Mouse (Mus musculus) hematopoietic stem cell, adult 5-6 weeks (primary cell): ENCODE results near the gene Tada3. TPM values are rescaled to one million over a fixed set of nuclear protein-coding genes. Genes with fewer than 3 reads are reported as not detected.
A peak's percentile ranks its signal among the peaks of the same experiment; 100 is the strongest.
"Not testable (repeated sequence)": the region's sequence is repeated elsewhere in the genome, so short reads cannot be mapped to it uniquely, and the experiment has no call there.

Experiments
- ATAC-seq, 2 experiments: fragments of 125-278 bp in 1 of 2; replicated peaks in 1 of 2; 2 replicates each; pipeline ENCODE4 v1.8.0; 2016 to 2017; ENCODE audit warnings: inconsistent platforms in 2 of 2, mild to moderate bottlenecking in 2 of 2, moderate number of reproducible peaks in 2 of 2, low read depth in 1 of 2, moderate TSS enrichment in 1 of 2; ENCODE audit not compliant: low FRiP score in 2 of 2, poor library complexity in 2 of 2, severe bottlenecking in 2 of 2, insufficient read depth in 1 of 2, low TSS enrichment in 1 of 2
- total RNA-seq: library from RNA; stranded (forward); fragments of 172-1452, 232-1000 nt; gene quantifications from 2 replicates; pipeline ENCODE4 v1.2.3, GENCODE M21; 2017

The Tada3 gene
- total RNA-seq, 1 experiment from 2014 or later: 37.9 TPM

- ATAC-seq: no peak
Observed at GRCm38 (mm10) chr6:113361476-113361875, 16.2 kb downstream of the Tada3 start.

DNA sequence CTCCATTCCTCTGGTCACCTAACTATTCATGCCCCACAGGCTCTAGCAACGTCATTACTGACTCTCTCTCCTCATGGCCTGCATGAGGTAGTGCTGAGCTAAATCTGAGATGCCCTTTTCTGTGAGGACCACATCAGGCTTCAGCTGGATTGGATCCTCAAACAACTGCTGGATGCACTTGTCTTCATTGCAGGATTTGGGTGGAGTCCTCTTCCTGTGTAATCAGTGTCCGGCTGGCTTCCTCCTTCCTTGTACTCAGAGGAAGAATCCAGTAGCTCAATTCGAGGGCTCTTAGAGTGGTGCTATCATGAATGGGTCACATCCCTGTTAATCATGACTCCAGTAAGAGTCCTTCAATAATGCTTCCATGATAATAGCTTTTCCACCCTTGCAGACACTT is 24.0 kb downstream of the Tada3 start:
- ATAC-seq: no peak

DNA sequence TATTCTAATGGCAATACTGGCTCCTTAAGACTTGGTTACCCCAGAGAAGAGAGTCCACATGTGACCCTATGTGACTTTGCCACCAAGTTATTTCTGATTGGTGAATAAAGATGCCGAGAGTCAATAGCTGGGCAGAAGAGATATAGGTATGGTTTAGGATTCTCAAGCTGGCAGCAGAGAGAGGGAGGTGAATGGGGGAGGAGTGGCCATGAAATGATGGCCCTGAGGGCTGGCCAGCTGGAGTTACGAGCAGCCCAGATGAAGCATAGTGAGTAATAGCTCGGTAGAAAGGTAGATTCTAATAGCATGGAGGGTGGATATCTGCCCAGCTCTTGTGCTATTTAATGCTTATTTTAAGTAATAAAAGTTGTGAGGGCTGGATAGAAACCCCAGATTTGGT is 24.9 kb downstream of the Tada3 start:
- ATAC-seq: no peak

DNA sequence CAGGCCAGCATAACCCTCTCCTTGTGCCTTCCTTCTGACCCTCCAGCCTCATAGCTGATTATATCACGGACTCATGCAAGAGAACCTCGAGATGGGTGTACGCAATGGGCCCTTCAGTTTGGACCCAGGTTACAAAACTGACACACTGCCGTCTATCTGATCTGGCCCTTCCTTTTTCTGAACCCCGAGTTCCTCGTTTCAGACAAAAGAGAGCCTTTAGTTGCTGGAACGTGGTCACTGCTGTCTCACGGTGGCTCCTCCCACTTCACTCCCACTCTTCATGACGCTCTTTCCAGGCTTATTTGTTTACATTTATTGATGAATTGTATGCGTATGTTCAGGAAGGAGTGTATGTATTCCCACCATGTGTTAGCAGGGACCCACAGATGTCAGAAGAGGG is 26.0 kb downstream of the Tada3 start:
- ATAC-seq: peak; percentile 60 to 65; a peak in 3 of 4 replicates

DNA sequence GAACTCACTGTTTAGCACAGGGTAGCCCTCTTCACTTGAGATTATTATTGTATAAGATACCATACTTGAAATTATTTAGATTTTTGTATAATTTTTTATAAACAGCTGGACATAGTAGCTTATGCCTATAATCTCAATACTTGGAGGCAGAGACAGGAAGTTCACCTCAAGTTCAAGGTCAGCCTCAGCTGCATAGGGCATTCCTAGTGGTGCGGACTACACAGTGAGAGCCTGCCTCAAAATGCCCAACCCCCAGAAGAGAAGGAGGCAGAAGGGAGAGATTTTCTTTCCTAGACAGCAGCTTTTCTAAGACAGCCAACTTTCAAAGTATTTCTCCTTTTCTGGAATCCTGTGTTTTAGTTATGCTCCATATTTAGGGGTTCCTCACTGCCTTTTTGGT is 26.5 kb downstream of the Tada3 start:
- ATAC-seq: no peak

DNA sequence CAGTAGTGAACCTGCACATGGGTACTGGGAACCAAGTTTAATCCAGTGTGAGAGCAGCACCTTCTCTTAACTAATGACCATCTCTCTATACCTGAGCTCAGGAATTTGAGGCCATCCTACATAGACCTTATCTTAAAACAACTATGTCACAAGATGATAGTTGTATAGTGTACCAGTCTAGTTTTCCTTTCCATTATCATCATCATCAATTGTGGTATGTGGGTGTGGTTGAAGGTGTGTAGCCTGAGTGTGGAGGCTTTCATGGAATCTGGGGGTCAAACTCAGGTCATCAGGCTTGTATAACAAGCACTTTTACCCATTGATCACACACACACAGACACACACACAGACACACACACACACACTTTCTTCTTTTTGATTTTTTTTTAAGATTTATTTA is 27.1 kb downstream of the Tada3 start:
- ATAC-seq: no peak

GRCm38 (mm10) chr6:113346897-113347296 is 30.8 kb downstream of the Tada3 start:
- ATAC-seq: no peak

DNA sequence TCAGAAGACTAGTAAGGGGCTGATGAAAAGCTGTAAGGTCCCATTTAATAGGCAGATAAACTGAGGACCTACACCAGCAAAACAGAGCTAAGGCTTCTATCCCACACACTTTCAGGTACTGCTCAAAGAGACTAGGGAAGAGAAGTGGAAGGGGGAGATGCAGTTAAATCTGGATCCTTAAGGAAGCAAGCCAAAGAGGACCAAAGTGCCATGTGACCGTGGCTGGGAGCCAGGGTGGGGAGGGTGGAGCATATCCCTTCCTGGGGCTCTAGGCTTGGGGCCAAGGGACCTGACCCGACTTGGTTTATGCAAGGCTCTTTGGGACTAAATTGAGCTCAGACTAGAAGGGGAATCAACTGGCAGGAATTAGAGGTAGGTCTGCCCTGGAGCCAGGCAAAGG is 33.4 kb downstream of the Tada3 start:
- no peak for ATAC-seq

DNA sequence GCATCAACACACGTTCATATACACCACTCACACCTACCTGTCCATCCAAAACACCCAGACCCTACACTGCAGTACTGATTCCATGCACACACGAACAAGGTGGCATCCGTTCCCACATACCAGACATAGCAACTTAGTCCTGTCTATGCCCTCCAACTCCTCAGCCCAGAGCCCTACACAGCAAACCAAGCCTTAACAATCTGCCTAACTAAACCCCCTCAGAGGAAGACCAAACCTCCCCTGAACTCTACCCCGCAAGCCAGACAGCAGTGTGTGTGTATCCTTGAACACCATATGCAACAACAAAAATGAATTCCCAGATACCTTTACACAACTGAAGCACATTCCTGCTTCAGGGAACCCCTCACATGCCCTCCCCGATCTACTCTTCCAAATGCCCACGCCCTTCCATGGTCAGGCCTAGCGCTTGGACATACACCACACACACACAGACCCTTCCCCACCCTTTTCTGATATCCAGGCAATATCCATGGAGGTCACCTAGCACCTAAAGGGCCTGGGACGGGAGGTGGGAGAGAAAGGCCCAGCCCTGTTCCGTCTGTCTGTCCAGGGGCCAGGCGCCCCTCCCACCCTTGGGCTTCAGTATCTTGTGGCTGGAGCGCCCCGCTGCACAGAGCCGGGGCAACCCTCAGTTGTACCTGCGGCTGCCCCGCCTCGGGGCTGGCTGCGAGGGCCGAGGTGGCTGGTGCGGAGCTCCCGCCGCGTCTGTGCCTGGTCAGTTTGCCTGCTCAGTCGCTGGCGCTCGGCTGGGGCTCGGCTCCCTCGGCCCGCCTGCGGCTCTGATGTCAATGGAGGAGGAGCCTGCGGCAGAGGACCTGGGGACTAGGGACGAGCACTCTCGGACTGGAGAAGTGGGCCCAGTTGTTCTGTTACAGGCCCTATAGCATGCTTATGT is 34.2 kb downstream of the Tada3 start, which contains the start of gene Camk1:
Gene Camk1, minus strand, starts transcription at position 808 of the 916 bp plus-strand sequence.
- ATAC-seq: peak; percentile 85 to 88

GRCm38 (mm10) chr6:113342297-113342696 is 35.4 kb downstream of the Tada3 start:
- ATAC-seq: no peak

GRCm38 (mm10) chr6:113341574-113341973 is 36.1 kb downstream of the Tada3 start:
- peak; percentile 23 to 40; a peak in 1 of 4 replicates for ATAC-seq

DNA sequence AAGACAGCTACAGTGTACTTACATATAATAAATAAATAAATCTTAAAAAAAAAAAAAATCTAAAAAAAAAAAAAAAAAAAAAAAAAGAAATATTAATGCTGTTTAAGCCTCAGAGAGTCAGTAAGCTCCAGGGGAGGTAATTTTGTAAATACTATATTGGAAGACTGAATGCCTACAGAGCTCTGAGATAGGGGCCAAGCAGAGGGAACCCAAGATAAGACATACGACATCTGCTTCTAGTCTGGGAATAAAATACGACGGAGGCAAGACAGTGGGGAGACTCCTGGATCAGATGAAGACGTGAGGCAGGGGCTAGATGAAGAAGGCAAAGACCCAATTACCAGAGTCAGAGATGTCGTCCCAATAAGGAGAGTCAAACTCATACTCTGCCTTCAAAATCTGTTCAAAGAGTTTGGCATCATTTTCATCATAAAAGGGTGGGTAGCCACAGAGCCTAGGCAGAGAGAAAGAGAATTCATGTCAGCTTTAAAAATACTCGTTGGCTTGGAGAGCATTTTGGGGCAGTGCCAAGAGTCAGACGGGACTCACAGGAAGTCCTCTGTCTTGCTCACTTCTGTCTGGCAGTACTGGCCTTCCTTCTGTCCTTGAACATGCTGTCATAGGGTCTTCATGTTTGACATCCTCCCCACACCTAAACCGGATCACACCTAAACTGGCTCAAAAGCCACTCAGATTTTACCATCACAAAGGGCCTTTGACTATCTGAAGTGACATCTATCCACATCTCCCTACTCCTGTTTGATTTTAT is 40.6 kb downstream of the Tada3 start:
- ATAC-seq: no peak

- no peak for ATAC-seq
Observed at GRCm38 (mm10) chr6:113334216-113334615, 43.5 kb downstream of the Tada3 start.

DNA sequence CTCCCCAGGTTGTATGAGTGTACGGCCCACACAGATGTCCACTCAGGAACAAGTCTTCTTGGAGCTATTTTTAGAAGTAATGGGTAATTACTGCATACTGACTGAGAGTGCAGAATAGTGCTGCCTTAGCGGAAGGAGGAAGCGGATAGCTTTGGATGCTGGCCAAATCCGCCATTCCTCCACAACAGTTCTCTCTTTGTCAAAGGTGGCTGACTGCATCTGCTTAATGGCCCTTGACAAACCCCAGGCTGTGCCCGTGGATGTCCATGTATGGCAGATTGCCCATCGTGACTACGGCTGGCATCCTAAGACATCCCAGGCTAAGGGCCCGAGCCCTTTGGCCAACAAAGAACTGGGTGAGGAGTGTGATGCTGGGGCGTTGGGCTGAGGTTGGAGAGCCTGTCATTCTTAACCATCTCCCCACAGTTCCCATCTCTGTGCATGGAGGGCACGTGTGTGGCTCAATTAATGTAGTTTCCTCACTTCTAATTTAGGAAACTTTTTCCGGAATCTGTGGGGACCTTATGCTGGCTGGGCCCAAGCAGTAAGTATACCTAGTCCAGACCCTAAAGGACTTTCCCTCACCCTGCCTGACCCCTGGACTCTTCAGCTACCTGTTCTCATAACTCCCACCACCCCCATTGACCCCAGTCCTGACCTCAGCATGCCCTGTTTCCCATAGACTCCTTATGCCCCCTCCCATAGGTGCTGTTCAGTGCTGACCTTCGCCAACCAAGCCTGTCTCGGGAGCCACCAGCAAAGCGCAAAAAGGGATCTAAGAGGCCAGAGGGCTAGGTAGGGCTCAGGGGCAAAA is 44.3 kb downstream of the Tada3 start:
- ATAC-seq: no peak

- ATAC-seq: not testable (repeated sequence)
Observed at GRCm38 (mm10) chr6:113332734-113333133, 44.9 kb downstream of the Tada3 start.

DNA sequence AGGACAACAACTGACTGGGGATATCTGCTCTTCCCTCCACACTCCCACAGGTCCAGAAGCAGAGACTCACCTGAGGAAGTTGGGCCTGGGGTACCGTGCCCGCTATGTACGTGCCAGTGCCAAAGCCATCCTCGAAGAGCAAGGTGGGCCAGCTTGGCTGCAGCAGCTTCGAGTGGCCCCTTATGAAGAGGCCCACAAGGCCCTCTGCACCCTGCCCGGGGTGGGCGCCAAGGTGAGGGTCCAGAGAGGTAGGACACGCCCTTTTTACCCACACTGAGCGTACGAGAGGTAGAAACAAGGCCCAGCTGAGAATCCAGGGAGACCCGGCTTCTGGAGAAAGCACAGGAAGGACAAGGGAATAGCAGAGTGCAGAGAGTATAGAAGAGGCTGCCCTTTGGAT is 46.0 kb downstream of the Tada3 start:
- no peak for ATAC-seq

DNA sequence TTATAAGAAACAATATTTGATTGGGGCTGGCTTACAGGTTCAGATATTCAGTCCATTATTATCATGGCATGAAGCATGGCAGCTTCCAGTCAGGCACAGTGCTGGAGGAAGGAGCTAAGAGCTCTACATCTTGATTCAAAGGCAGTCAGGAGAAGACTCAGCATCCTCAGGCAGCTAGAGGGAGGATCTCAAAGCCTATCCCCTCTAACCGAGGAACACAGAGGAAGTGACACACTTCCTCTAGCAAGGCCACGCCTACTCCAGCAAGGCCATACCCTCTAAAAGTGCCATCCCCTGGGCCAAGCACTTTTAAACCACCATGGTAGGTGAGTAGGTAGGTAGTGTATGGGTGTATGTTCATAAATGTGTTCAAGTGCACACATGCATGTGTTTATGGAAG is 47.1 kb downstream of the Tada3 start:
- ATAC-seq: peak; percentile 70 to 73
